Mouse (Mus musculus) C2C12 (cell line): ENCODE measurements around the gene Eif2ak3. TPM values are rescaled to one million over a fixed set of nuclear protein-coding genes. Genes with fewer than 3 reads are reported as not detected.

ENCODE experiments used
- H3K27me3 ChIP-seq: one replicate; pipeline ENCODE4 v1.6.1; 2011; ENCODE audit not compliant: control insufficient read depth, insufficient read depth, insufficient read length
- H3K36me3 ChIP-seq: one replicate; pipeline ENCODE4 v1.6.1; 2011; ENCODE audit not compliant: control insufficient read depth, insufficient read depth
- H3K4me3 ChIP-seq: one replicate; pipeline ENCODE4 v1.5.1; 2011; ENCODE audit warnings: mild to moderate bottlenecking, control low read depth; ENCODE audit not compliant: poor library complexity, insufficient read depth, severe bottlenecking
- H3K79me2 ChIP-seq: one replicate; pipeline ENCODE4 v1.6.1; 2011; ENCODE audit not compliant: control insufficient read depth, insufficient read depth
- H3K79me3 ChIP-seq: one replicate; pipeline ENCODE4 v1.6.1; 2011; ENCODE audit warnings: low read depth, control low read depth
- H3ac ChIP-seq: one replicate; pipeline ENCODE3; 2011; ENCODE audit warnings: low read depth; ENCODE audit not compliant: control insufficient read depth, insufficient read length
- CEBPB ChIP-seq: IDR thresholded peaks from one replicate; pipeline ENCODE4 v1.6.1; 2011; ENCODE audit warnings: low read depth, mild to moderate bottlenecking, control low read depth, moderate library complexity
- CTCF ChIP-seq: IDR thresholded peaks from one replicate; pipeline ENCODE4 v1.5.1; 2011; ENCODE audit not compliant: control insufficient read depth, insufficient read depth, insufficient read length
- FOSL1 ChIP-seq: IDR thresholded peaks from one replicate; pipeline ENCODE4 v1.8.0; 2011; ENCODE audit warnings: mild to moderate bottlenecking, low read length; ENCODE audit not compliant: poor library complexity, insufficient read depth, severe bottlenecking
- MAX ChIP-seq: IDR thresholded peaks from one replicate; pipeline ENCODE4 v1.6.1; 2011; ENCODE audit warnings: mild to moderate bottlenecking, control low read depth
- MYOD1 ChIP-seq: IDR thresholded peaks from one replicate; pipeline ENCODE4 v1.6.1; 2011; ENCODE audit warnings: low read depth; ENCODE audit not compliant: control insufficient read depth, insufficient read length
- MYOG ChIP-seq: IDR thresholded peaks from one replicate; pipeline ENCODE4 v1.6.1; 2011; ENCODE audit not compliant: control insufficient read depth, insufficient read length; ENCODE audit errors: extremely low read depth
- USF1 ChIP-seq: IDR thresholded peaks from one replicate; pipeline ENCODE4 v1.6.1; 2011; ENCODE audit warnings: low read depth, mild to moderate bottlenecking, control low read depth, moderate library complexity
- polyA plus RNA-seq: library from polyadenylated mRNA; unstranded; fragments of >200 nt; fragmentation: generic; extraction: Trizol; gene quantifications from one replicate; pipeline ENCODE4 v1.2.1, GENCODE M21; 2012; ENCODE audit warnings: missing spikeins

Gene Eif2ak3
- polyA plus RNA-seq, 1 experiment = 4.2 TPM

- no peaks in the 10 kb centered on the region for H3K36me3 ChIP-seq
- H3K79me3 ChIP-seq = no peaks in the 10 kb centered on the region
- H3K27me3 ChIP-seq = peaks cover 14% of the 10 kb centered on the region
- H3ac ChIP-seq = no peak overlapping the region
- no peak for TF ChIP-seq CEBPB
- TF ChIP-seq CTCF = no peak
- H3K4me3 ChIP-seq = no peak overlapping the region
- H3K79me2 ChIP-seq = no peaks in the 10 kb centered on the region
These were observed 14.9 kb upstream of the Eif2ak3 start for GRCm38 (mm10) chr6:70829451-70829850.

- H3K4me3 ChIP-seq = no peak overlapping the region
- no peak for TF ChIP-seq MAX
- no peak for TF ChIP-seq CTCF
- no peak for TF ChIP-seq CEBPB
- TF ChIP-seq MYOG = no peak
- TF ChIP-seq MYOD1 = no peak
- TF ChIP-seq USF1 = no peak
- no peak for TF ChIP-seq FOSL1
- no peaks in the 10 kb centered on the region for H3K79me3 ChIP-seq
- no peaks in the 10 kb centered on the region for H3K36me3 ChIP-seq
- H3K79me2 ChIP-seq = no peaks in the 10 kb centered on the region
- H3ac ChIP-seq = no peak overlapping the region
- H3K27me3 ChIP-seq = peaks cover 14% of the 10 kb centered on the region
These were observed 13.8 kb upstream of the Eif2ak3 start for GRCm38 (mm10) chr6:70830552-70830951.

- no peaks in the 10 kb centered on the region for H3K79me2 ChIP-seq
- TF ChIP-seq FOSL1 = no peak
- TF ChIP-seq CEBPB = no peak
- no peak for TF ChIP-seq MYOD1
- no peak for TF ChIP-seq MYOG
- TF ChIP-seq USF1 = no peak
- no peak for TF ChIP-seq CTCF
- TF ChIP-seq MAX = no peak
- H3ac ChIP-seq = no peak overlapping the region
- H3K4me3 ChIP-seq = no peak overlapping the region
- no peaks in the 10 kb centered on the region for H3K79me3 ChIP-seq
- H3K36me3 ChIP-seq = no peaks in the 10 kb centered on the region
- peaks cover 14% of the 10 kb centered on the region for H3K27me3 ChIP-seq
These were observed 13.0 kb upstream of the Eif2ak3 start for GRCm38 (mm10) chr6:70831179-70831839.

GRCm38 (mm10) chr6:70837297-70837696 lies 7.0 kb upstream of the Eif2ak3 start:
- no peak for TF ChIP-seq USF1
- TF ChIP-seq CEBPB = no peak
- TF ChIP-seq MYOG = no peak
- TF ChIP-seq MYOD1 = no peak
- TF ChIP-seq FOSL1 = no peak
- no peak for TF ChIP-seq CTCF
- TF ChIP-seq MAX = no peak
- Histone ChIP-seq H3K79me2 (no peaks in the 10 kb centered on the region), H3K79me3 (no peaks in the 10 kb centered on the region), H3K4me3 (no peak overlapping the region), H3ac (no peak overlapping the region), H3K36me3 (no peaks in the 10 kb centered on the region), H3K27me3 (peaks cover 4% of the 10 kb centered on the region)

- H3ac ChIP-seq = no peak overlapping the region
- no peaks in the 10 kb centered on the region for H3K27me3 ChIP-seq
- H3K36me3 ChIP-seq = no peaks in the 10 kb centered on the region
- no peak overlapping the region for H3K4me3 ChIP-seq
- H3K79me2 ChIP-seq = no peaks in the 10 kb centered on the region
- no peaks in the 10 kb centered on the region for H3K79me3 ChIP-seq
- no peak for TF ChIP-seq MYOG
- TF ChIP-seq CEBPB = no peak
- no peak for TF ChIP-seq MYOD1
- TF ChIP-seq FOSL1 = no peak
- TF ChIP-seq CTCF = no peak
These were observed 5.8 kb upstream of the Eif2ak3 start for GRCm38 (mm10) chr6:70838532-70838931.

- Histone ChIP-seq H3K4me3 (no peak overlapping the region), H3K27me3 (no peaks in the 10 kb centered on the region), H3K36me3 (no peaks in the 10 kb centered on the region), H3K79me3 (no peaks in the 10 kb centered on the region), H3ac (no peak overlapping the region), H3K79me2 (peaks cover 6% of the 10 kb centered on the region)
- TF ChIP-seq MYOG (no peak), MAX (no peak), USF1 (no peak), FOSL1 (no peak), MYOD1 (no peak), CTCF (no peak), CEBPB (no peak)
These were observed 4.0 kb upstream of the Eif2ak3 start for GRCm38 (mm10) chr6:70840281-70840680.
